Mouse (Mus musculus): Measurements from ENCODE around the gene Ptprd. TPM values are rescaled to one million over a fixed set of nuclear protein-coding genes. Genes with fewer than 3 reads are reported as not detected.
A peak's percentile ranks its signal among the peaks of the same experiment; 100 is the strongest.

Ptprd gene
- total and polyA plus RNA-seq, 3 experiments: not detected

DNA sequence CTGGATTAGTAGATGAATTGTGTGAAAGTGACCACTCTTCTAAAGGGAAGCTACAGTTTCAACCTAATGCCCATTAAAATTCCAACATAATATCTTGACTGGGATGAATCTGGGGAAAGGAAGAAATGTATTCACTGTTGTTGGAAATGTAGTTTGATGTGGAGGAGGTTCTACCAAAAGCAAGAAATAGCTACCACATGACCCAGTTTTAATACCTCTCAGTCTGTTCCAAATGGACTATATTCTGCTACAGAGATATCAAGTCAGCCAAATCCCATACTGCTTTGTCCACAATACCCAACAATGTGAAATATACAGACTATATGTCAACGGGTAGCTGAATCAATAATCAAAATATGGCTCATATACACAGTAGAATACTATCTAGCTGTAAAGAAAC, 1221.8 kb downstream of the Ptprd start:
- H3K9me3 ChIP-seq (replicated peaks; ENCODE audit: insufficient read depth, low read length): no peaks in the 10 kb centered on the region
- H3K4me3 ChIP-seq (ENCODE audit: control insufficient read depth in 1 of 2, insufficient read depth in 1 of 2, low read depth in 2 of 2, low read length in 2 of 2): no peak overlapping the region
- no peak overlapping the region for H3K9ac ChIP-seq (ENCODE audit: control insufficient read depth, low read depth, low read length, poor library complexity, severe bottlenecking)
- H3K79me2 ChIP-seq (ENCODE audit: control insufficient read depth, insufficient read depth, low read length, poor library complexity): no peaks in the 10 kb centered on the region
- TF ChIP-seq ZC3H11A (IDR thresholded peaks at IDR 0.05; ENCODE audit: low read depth, low read length) (no peak), NRF1 (IDR thresholded peaks at IDR 0.05; ENCODE audit: insufficient read depth, low read depth, low read length, poor library complexity, severe bottlenecking) (no peak), RAD21 (IDR thresholded peaks at IDR 0.05; ENCODE audit: low read depth, low read length) (no peak)
- no peaks in the 10 kb centered on the region for H3K27me3 ChIP-seq (ENCODE audit: control insufficient read depth in 1 of 2, insufficient read depth in 2 of 2, low read length in 2 of 2)
- H3K27ac ChIP-seq (ENCODE audit: control insufficient read depth, low read depth, low read length): no peak overlapping the region
- H3K4me1 ChIP-seq (ENCODE audit: control insufficient read depth in 1 of 2, insufficient read depth in 2 of 2, low read length in 2 of 2): no peaks in the 10 kb centered on the region
- no peak for DNase-seq (ENCODE audit: low read depth, low spot score)
- no peaks in the 10 kb centered on the region for H3K36me3 ChIP-seq (ENCODE audit: control insufficient read depth in 1 of 2, insufficient read depth in 2 of 2, low read length in 2 of 2)

- TF ChIP-seq USF2 (IDR thresholded peaks at IDR 0.05; ENCODE audit: borderline replicate concordance in 1 of 2, insufficient read depth in 1 of 2, low read depth in 1 of 2, low read length in 2 of 2): no peak
- no peak for TF ChIP-seq E2F4 (IDR thresholded peaks at IDR 0.05; ENCODE audit: borderline replicate concordance, low read depth, low read length)
- TF ChIP-seq NRF1 (IDR thresholded peaks at IDR 0.05; ENCODE audit: insufficient read depth, low read depth, low read length, poor library complexity, severe bottlenecking): no peak
- no peak for TF ChIP-seq KAT2A (conservative IDR thresholded peaks at IDR 0.05; ENCODE audit: low read depth, low read length)
- TF ChIP-seq MAX (IDR thresholded peaks at IDR 0.05; ENCODE audit: low read length): no peak
- no peak for TF ChIP-seq GATA1 (IDR thresholded peaks at IDR 0.05; ENCODE audit: low read depth, low read length)
- TF ChIP-seq EP300 (IDR thresholded peaks at IDR 0.05; ENCODE audit: low read depth in 1 of 2, low read length in 2 of 2): no peak
- no peak for TF ChIP-seq CHD1 (IDR thresholded peaks at IDR 0.05; ENCODE audit: low read depth, low read length)
- no peak for DNase-seq (ENCODE audit: low read depth, low spot score)
Observed at GRCm38 (mm10) chr4:76977056-76977809, 1234.5 kb downstream of the Ptprd start.

GRCm38 (mm10) chr4:76948251-76948650, 1263.5 kb downstream of the Ptprd start:
- Histone ChIP-seq H3K4me3 (ENCODE audit: control insufficient read depth in 1 of 2, insufficient read depth in 1 of 2, low read depth in 2 of 2, low read length in 2 of 2) (no peak overlapping the region), H3K9me3 (replicated peaks; ENCODE audit: insufficient read depth, low read length) (no peaks in the 10 kb centered on the region), H3K9ac (ENCODE audit: control insufficient read depth, low read depth, low read length, poor library complexity, severe bottlenecking) (no peak overlapping the region), H3K27ac (ENCODE audit: control insufficient read depth, low read depth, low read length) (no peak overlapping the region), H3K79me2 (ENCODE audit: control insufficient read depth, insufficient read depth, low read length, poor library complexity) (no peaks in the 10 kb centered on the region), H3K4me1 (ENCODE audit: control insufficient read depth in 1 of 2, insufficient read depth in 2 of 2, low read length in 2 of 2) (no peaks in the 10 kb centered on the region), H3K27me3 (ENCODE audit: control insufficient read depth in 1 of 2, insufficient read depth in 2 of 2, low read length in 2 of 2) (no peaks in the 10 kb centered on the region), H3K36me3 (ENCODE audit: control insufficient read depth in 1 of 2, insufficient read depth in 2 of 2, low read length in 2 of 2) (no peaks in the 10 kb centered on the region)
- peak; percentile 3 for TF ChIP-seq RAD21 (IDR thresholded peaks at IDR 0.05; ENCODE audit: low read depth, low read length)
- TF ChIP-seq SMC3 (IDR thresholded peaks at IDR 0.05; ENCODE audit: low read depth, low read length): peak; percentile 50
- TF ChIP-seq TAL1 (IDR thresholded peaks at IDR 0.05; ENCODE audit: low read length): no peak
- TF ChIP-seq CTCF (IDR thresholded peaks at IDR 0.05 in 2 of 3, conservative IDR thresholded peaks at IDR 0.05 in 1 of 3; ENCODE audit: control insufficient read depth in 1 of 3, insufficient read depth in 1 of 3, low read depth in 2 of 3, low read length in 3 of 3, poor library complexity in 1 of 3, severe bottlenecking in 1 of 3): peak; percentile 10 to 39 (median 11); a peak in 3 of 6 replicates
- TF ChIP-seq NELFE (IDR thresholded peaks at IDR 0.05; ENCODE audit: low read depth, low read length): no peak
- DNase-seq (ENCODE audit: low read depth, low spot score): peak; percentile 16

More at GRCm38 (mm10) chr4:76977056-76977809, 1234.5 kb downstream of the Ptprd start:
- H3K9ac ChIP-seq (ENCODE audit: control insufficient read depth, low read depth, low read length, poor library complexity, severe bottlenecking): no peak overlapping the region
- no peaks in the 10 kb centered on the region for H3K79me2 ChIP-seq (ENCODE audit: control insufficient read depth, insufficient read depth, low read length, poor library complexity)
- no peaks in the 10 kb centered on the region for H3K4me1 ChIP-seq (ENCODE audit: control insufficient read depth in 1 of 2, insufficient read depth in 2 of 2, low read length in 2 of 2)
- H3K27me3 ChIP-seq (ENCODE audit: control insufficient read depth in 1 of 2, insufficient read depth in 2 of 2, low read length in 2 of 2): no peaks in the 10 kb centered on the region
- no peak overlapping the region for H3K4me3 ChIP-seq (ENCODE audit: control insufficient read depth in 1 of 2, insufficient read depth in 1 of 2, low read depth in 2 of 2, low read length in 2 of 2)
- H3K36me3 ChIP-seq (ENCODE audit: control insufficient read depth in 1 of 2, insufficient read depth in 2 of 2, low read length in 2 of 2): no peaks in the 10 kb centered on the region
- no peaks in the 10 kb centered on the region for H3K9me3 ChIP-seq (replicated peaks; ENCODE audit: insufficient read depth, low read length)
- no peak overlapping the region for H3K27ac ChIP-seq (ENCODE audit: control insufficient read depth, low read depth, low read length)

Data from MEL (cell line).